ENCODE assay signal across 24 mouse cellular contexts in the genomic region with DNA sequence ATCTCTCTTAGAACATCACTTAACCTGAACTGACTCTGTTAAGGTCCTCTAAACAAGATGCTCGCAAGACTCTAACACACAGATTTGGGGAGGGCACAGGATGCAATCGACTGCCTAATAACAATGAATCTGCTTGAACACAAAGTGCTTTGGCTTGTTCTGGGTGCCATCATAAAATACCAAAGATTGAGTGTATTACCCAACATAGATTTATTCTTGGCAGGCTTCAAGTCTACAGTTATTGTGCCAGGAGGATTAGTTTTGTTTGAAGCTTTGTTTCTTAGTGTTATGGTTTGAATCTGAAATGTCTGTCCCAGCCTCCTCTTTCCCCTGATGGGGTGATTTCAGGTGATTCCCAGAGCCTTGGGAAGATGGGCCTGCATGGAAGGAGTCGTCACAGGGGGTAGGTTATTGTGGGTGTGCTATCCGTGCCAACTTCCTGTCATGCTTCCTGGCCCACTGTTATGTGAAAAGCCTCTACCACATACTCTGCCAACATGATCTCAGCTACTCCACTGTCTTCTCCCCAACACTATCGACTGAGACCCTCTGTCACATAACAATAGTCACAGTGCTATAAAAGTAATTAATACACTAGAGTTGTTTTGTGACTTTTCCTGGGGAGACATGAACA. TPM values are rescaled to one million over a fixed set of nuclear protein-coding genes. Genes with fewer than 3 reads are reported as not detected.
A peak's percentile ranks its signal among the peaks of the same experiment; 100 is the strongest.
DNase-seq lines count a peak whose midpoint lies in the region; ATAC-seq and TF ChIP-seq lines count a peak whose summit lies in the region.
"Had no signal": no experiment of that assay in that cellular context is flagged by ENCODE, and none has a peak within 500 bp of the region (broad histone marks: within the 10 kb centered on the region; RNA-seq: fewer than 3 reads in every experiment).

No protein-coding gene starts in this region.

- no peak overlapping the region for H3K27ac ChIP-seq in cerebellum, adult 2 months (ENCODE audit: insufficient read depth, low read length)
- 0 out of 2 replicates have a peak overlapping the region, but pooled peaks have one; percentile 36 for H3K27ac ChIP-seq in embryonic facial prominence, embryonic 12.5 days
- H3K27ac ChIP-seq: intestine, embryonic 15.5 days; left cerebral cortex, adult 2 months; liver, embryonic 12.5 days; macrophage; midbrain, embryonic 13.5 days; neural tube, embryonic 13.5 days had no signal

- H3K4me3 ChIP-seq in cerebellum, adult 2 months (replicated peaks; ENCODE audit: insufficient read depth, low read depth, low read length): no peak overlapping the region
- H3K4me3 ChIP-seq in embryonic facial prominence, embryonic 12.5 days: no peak overlapping the region
- H3K4me3 ChIP-seq: intestine, embryonic 15.5 days; left cerebral cortex, adult 2 months; liver, embryonic 12.5 days; midbrain, embryonic 13.5 days; neural tube, embryonic 13.5 days had no signal

- no peak overlapping the region for H3K9ac ChIP-seq in embryonic facial prominence, embryonic 12.5 days
- H3K9ac ChIP-seq: intestine, embryonic 15.5 days; liver, embryonic 12.5 days; liver, postnatal 0 days; midbrain, embryonic 13.5 days; neural tube, embryonic 13.5 days had no signal

- intact Hi-C loops in left cerebral cortex, postnatal 4 days (cut with DNase I): no loop called here
- intact Hi-C loops in left cerebral cortex, postnatal 25 days (cut with DNase I): no loop called here

- no peak overlapping the region for H3K4me2 ChIP-seq in embryonic facial prominence, embryonic 12.5 days (replicated peaks)
- H3K4me2 ChIP-seq: intestine, embryonic 15.5 days; liver, embryonic 12.5 days; midbrain, embryonic 13.5 days; neural tube, embryonic 13.5 days had no signal

- TF ChIP-seq POLR2A in cerebellum, adult 2 months (IDR thresholded peaks at IDR 0.05; ENCODE audit: borderline replicate concordance, insufficient read depth, low read length): no peak

- H3K9me3 ChIP-seq in embryonic facial prominence, embryonic 12.5 days: no peaks in the 10 kb centered on the region
- H3K9me3 ChIP-seq: G1E; intestine, embryonic 15.5 days; liver, embryonic 12.5 days; midbrain, embryonic 13.5 days; neural tube, embryonic 13.5 days had no signal

- ATAC-seq in embryonic facial prominence, embryonic 12.5 days (ENCODE audit: insufficient number of reproducible peaks, insufficient read depth, low FRiP score, low TSS enrichment): no peak
- ATAC-seq: hindbrain, embryonic 16.5 days; intestine, embryonic 15.5 days; liver, embryonic 12.5 days; liver, postnatal 0 days; midbrain, embryonic 13.5 days had no signal

- WGBS in cerebellum, adult 2 months: 40% methylated on average over 5 of the region's 5 CpGs
- WGBS in embryonic facial prominence, embryonic 12.5 days: 89% methylated on average over 5 of the region's 5 CpGs

- TF ChIP-seq CTCF in cerebellum, adult 2 months (IDR thresholded peaks at IDR 0.05; ENCODE audit: borderline replicate concordance, insufficient read depth, low read depth, low read length): no peak

- no peaks in the 10 kb centered on the region for H3K36me3 ChIP-seq in embryonic facial prominence, embryonic 12.5 days
- H3K36me3 ChIP-seq: G1E; intestine, embryonic 15.5 days; liver, embryonic 12.5 days; midbrain, embryonic 13.5 days; neural tube, embryonic 13.5 days had no signal

- no peaks in the 10 kb centered on the region for H3K27me3 ChIP-seq in cerebellum, adult 2 months (ENCODE audit: control insufficient read depth, insufficient read depth, low read length)
- no peaks in the 10 kb centered on the region for H3K27me3 ChIP-seq in embryonic facial prominence, embryonic 12.5 days
- H3K27me3 ChIP-seq: intestine, embryonic 15.5 days; liver, embryonic 12.5 days; midbrain, embryonic 13.5 days; neural tube, embryonic 13.5 days had no signal

- no peaks in the 10 kb centered on the region for H3K4me1 ChIP-seq in cerebellum, adult 2 months (ENCODE audit: control insufficient read depth, insufficient read depth, low read length)
- peaks cover 8% of the 10 kb centered on the region; the same call in 1 of the 2 replicates for H3K4me1 ChIP-seq in embryonic facial prominence, embryonic 12.5 days
- H3K4me1 ChIP-seq: intestine, embryonic 15.5 days; liver, embryonic 12.5 days; midbrain, embryonic 13.5 days; neural tube, embryonic 13.5 days had no signal

- peak; percentile 44 to 57 for DNase-seq in cerebellum, postnatal 14 days
- DNase-seq in cerebellum, adult 2 months: no peak
- DNase-seq in left cerebral cortex, postnatal 4 days: peak; percentile 22
- no peak for DNase-seq in left cerebral cortex, postnatal 25 days (ENCODE audit: low spot score in 2 of 2)
- DNase-seq in urinary bladder, postnatal 14 days (ENCODE audit: low spot score): no peak
- no peak for DNase-seq in kidney, postnatal 14 days
- DNase-seq: adrenal gland, adult 2 months; cerebellum, adult 9-10 months; heart, postnatal 14 days; kidney, adult 2 months; liver, postnatal 0 days; thymus, adult 2 months; thymus, postnatal 36 days had no signal

RNA-seq across cellular contexts. Expression of gene Tmc3, which starts 43.1 kb away (rescaled TPM):
- polyA plus RNA-seq in cerebellum, adult 2 months (2012; rRNA removed): 0.61 and 0.84 TPM in 2 replicates
- under 1 TPM; 0.08 TPM for total RNA-seq in left cerebral cortex, postnatal 4 days (2021)
- total RNA-seq in left cerebral cortex, postnatal 25 days (2021): under 1 TPM; 0.07 to 0.14 TPM
- polyA plus RNA-seq in embryonic facial prominence, embryonic 12.5 days (2016; fragmentation: Nextera tagmentation; extraction: Ambion mirVana): 1.7 and 1.8 TPM in 2 replicates
- total RNA-seq: gastrocnemius, adult 8-10 months had no signal
- polyA plus RNA-seq: G1E; lung, embryonic 16.5 days; macrophage had no signal

Comparison
In these comparisons a context has a peak if more than half of its experiments do, and no peak if none do; other contexts are left out.
1. DNase-seq: peak in cerebellum, postnatal 14 days (2 of 2) and left cerebral cortex, postnatal 4 days (single experiment); none in cerebellum, adult 2 months (0 of 2), left cerebral cortex, postnatal 25 days (0 of 2), urinary bladder, postnatal 14 days (single experiment) and kidney, postnatal 14 days (single experiment).